Mouse (Mus musculus): ENCODE measurements around the gene Pgpep1.

DNA sequence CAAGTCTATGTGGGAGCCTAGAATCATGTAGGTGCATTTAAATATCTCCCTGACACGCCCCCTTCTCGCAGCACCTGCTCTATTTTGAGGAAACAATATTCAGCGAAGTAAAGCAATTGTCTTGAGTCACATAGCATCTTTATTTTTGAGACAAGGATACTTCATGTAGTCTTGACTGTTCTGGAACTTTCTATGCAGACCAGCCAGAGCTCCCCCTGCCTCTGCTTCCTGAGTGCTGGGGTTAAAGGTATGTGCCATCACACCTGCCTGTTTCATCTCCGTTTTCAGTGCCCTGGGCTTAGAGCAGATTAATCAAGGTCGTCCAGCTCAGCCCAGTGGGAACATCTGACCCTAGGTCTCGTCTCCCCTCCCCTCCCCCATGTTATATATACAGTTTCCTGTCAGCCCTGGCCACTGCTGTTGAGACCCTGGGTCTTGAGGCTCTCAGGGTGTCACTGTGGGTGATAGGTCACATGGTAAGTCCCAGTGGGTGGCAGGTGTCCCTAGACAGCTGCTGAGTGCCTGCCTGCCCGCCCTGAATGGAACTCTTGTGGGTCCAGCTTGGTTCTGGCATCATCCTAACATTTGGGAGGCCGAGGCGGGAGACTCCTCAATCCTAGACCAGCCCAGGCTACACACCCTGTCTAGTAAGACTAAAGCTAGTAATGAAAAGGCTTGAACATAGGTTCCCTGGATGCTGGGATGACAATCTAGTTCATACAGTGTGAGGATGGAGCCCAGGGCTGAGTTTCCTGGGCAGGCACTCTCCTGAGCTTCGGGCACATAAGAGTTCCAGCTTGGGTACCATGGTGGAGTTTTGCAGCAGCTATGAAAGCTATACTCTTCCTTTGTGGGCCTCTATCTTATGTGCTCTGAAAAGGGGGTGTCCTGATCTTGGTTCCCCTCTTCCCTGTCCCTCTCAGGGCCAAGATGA lies 41.1 kb upstream of the Pgpep1 start:
- no peak for TF ChIP-seq CTCF (IDR thresholded peaks at IDR 0.05; ENCODE audit: control insufficient read depth, insufficient read depth, insufficient read length)
- no peak for TF ChIP-seq USF1 (IDR thresholded peaks at IDR 0.05; ENCODE audit: low read depth)
- no peak for TF ChIP-seq MAX (IDR thresholded peaks at IDR 0.05)
- no peak for TF ChIP-seq MYOD1 (IDR thresholded peaks at IDR 0.05; ENCODE audit: control insufficient read depth, insufficient read length, low read depth)
- TF ChIP-seq MYOG (IDR thresholded peaks at IDR 0.05; ENCODE audit: control insufficient read depth, extremely low read depth, insufficient read length): no peak
- TF ChIP-seq FOSL1 (IDR thresholded peaks at IDR 0.05; ENCODE audit: insufficient read depth, low read length, poor library complexity, severe bottlenecking): no peak
- no peak for TF ChIP-seq CEBPB (IDR thresholded peaks at IDR 0.05; ENCODE audit: low read depth)

All from C2C12 (cell line).